Mouse (Mus musculus) cerebellum, adult 18-20 months (tissue): ENCODE data around the gene Hinfp.

Experiments used
- DNase-seq, 2 experiments: peaks; one replicate each; pipeline ENCODE4 v3.0.0; 2021

Hinfp gene

GRCm38 (mm10) chr9:44253441-44253840, 52.0 kb downstream of the Hinfp start:
- DNase-seq: no peak

GRCm38 (mm10) chr9:44251314-44251713, 54.2 kb downstream of the Hinfp start, which contains the start of gene Pdzd3:
Pdzd3 (minus strand) TSS chr9:44251471.
- no peak for DNase-seq

- no peak for DNase-seq
Measured at GRCm38 (mm10) chr9:44250445-44250844, 55.0 kb downstream of the Hinfp start.

- peak; percentile 54 to 57 for DNase-seq
Measured at GRCm38 (mm10) chr9:44249181-44250146, 56.0 kb downstream of the Hinfp start.

- no peak for DNase-seq
Measured at GRCm38 (mm10) chr9:44247907-44248306, 57.6 kb downstream of the Hinfp start.

- no peak for DNase-seq
Measured at GRCm38 (mm10) chr9:44243621-44244020, 61.9 kb downstream of the Hinfp start.
